Mouse (Mus musculus) heart, adult 2 months (tissue): ENCODE data around the gene Gm45337.

Experiments used
- EP300 ChIP-seq: fragments of 200-500 bp; IDR thresholded peaks from 2 replicates; pipeline ENCODE4 v1.6.1; 2011; ENCODE audit warnings: low read depth, low read length, control low read depth; ENCODE audit not compliant: insufficient read depth
- POLR2A ChIP-seq: fragments of 200-500 bp; IDR thresholded peaks from 2 replicates; pipeline ENCODE4 v1.6.1; 2011; ENCODE audit warnings: mild to moderate bottlenecking, low read depth, low read length, control low read depth; ENCODE audit not compliant: insufficient read depth

GRCm38 (mm10) chr7:142134206-142134995, 10.0 kb downstream of the Gm45337 start:
- TF ChIP-seq EP300 (no peak), POLR2A (no peak)
